Mouse (Mus musculus) spleen, postnatal 4 days (tissue): Measurements from ENCODE around the gene Cpsf6.

Experiments
- DNase-seq, 2 experiments: peaks; one replicate each; pipeline ENCODE4 v3.0.0; 2022; ENCODE audit warnings: low spot score in 2 of 2

The Cpsf6 gene

DNA sequence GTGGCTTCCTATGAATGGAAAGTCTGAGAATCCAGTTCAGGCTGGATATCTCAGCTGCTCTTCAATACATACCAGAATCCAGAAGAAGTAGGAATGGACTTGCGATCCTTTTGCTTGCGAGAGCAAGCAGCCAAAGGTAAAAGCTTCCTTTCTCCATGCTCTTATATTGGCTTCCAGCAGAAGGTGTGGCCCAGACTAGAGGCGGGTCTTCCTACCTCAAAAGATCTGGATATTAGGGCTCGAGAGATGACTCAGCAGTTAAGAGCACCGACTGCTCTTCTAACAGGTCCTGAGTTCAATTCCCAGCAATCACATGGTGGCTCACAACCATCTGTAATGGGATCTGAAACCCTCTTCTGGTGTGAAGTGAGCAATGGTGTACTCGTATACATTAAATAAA, at the start of gene Cpsf6:
TSS of gene Cpsf6 (minus strand) at position 108 of the 400 bp plus-strand sequence.
- no peak for DNase-seq

GRCm38 (mm10) chr10:117426615-117426969, 46.8 kb upstream of the Cpsf6 start:
- DNase-seq = no peak

DNA sequence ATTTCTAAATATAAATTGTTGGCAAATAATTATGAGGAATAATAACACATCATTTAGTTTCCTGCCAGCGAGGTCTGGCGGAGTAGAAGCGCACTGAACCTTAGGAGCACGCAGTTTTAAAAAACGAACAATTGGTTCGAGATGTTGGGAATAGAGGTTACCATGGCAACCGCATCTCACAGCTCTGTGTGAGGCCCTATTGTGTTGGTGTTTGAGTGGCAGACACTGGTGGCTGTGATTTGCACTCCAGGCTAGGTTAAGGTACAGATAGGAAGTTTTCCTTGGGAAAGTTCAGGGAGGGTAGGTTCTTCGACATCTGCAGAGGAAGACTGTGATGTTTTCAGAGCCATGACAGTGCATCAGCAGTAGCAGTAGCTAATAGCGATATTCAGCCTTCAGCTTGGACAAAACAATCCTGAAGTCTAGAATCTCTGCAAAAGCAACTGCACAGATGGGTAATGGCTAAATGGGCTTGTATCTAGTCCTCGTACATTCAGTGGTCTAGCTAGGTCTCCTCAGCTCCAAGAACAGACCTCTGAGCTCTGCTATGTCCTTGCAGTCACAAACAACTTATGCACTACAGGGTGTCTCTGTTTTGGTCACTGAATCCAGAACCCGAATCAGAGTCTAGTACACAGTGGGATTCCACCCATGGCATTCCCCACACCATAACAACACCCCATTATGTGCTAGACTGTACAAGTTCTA, 46.2 kb upstream of the Cpsf6 start:
- DNase-seq = no peak

GRCm38 (mm10) chr10:117425013-117425412, 45.2 kb upstream of the Cpsf6 start:
- DNase-seq = no peak

- DNase-seq = no peak
Measured at GRCm38 (mm10) chr10:117424146-117424905, 44.5 kb upstream of the Cpsf6 start.

- DNase-seq = no peak
Measured at GRCm38 (mm10) chr10:117423025-117424002, 43.5 kb upstream of the Cpsf6 start.

- no peak for DNase-seq
Measured at GRCm38 (mm10) chr10:117422174-117422808, 42.5 kb upstream of the Cpsf6 start.

- DNase-seq = no peak
Measured at GRCm38 (mm10) chr10:117421283-117422107, 41.7 kb upstream of the Cpsf6 start.

DNA sequence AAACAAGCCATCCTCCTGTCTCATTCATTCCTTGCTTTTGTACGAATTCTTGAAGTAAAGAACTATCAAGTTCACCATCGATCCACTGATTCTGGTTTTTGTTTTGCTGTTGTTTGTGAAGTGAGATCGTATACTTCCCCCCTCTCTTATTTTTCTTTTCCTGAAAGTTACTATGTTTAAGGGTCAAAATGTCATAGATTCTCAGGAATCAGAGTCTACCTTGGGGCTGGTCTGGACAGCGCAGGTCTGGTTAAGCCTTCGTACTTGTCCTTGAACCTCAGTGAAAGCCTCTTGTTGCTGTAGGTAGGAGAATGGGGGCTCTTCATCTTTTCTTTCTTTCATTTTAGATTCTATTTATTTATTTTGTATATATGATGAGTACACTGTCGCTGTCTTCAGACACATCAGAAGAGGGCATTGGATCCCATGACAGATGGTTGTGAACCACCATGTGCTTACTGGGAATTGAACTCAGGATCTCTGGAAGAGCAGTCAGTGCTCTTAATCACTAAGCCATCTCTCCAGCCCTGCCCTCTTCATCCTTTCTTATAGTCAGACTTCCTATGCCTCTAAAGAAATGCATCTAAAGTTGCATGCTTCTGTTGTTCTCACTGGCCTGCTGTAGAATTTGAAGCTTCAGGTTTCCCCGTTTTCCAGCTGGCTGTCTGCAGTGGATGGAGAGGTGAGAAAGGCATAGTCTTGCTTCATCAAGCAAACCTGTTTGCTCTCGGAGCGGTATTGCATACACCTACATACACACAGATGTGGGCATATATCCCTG, 40.9 kb upstream of the Cpsf6 start:
- no peak for DNase-seq

DNA sequence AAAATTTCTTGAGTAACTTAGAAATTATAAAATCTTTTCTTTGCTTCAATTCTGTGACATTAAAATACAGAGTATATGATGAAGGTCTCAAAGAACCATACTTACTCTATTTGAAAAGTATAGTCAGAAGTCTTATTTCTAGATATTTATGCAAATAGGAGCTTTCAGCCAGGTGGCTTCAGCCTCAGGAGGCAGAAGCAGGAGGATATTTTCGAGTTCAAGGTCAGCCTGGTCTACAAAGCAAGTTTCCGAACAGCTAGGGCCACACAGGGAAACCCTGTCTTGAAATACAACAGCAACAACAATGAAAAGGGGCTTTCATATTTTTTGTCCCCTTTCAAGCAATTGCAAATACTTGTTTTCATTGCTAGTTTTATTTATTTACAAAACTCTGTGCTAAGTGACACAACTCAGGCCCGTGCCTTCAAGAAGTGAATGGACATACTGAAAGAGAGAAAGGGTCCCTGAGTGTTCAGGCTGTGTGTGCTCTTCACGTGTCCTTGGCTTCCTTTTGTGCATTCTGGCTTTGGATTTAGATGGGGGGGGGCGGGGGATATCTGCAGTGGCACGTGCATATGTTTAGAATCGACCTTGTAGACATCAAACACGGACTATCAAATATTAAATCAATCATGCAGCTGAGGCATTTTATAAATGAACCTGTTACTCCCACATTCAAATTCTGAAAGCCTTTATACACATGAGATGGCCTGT, 39.9 kb upstream of the Cpsf6 start:
- DNase-seq = no peak

GRCm38 (mm10) chr10:117418668-117419237, 38.9 kb upstream of the Cpsf6 start:
- no peak for DNase-seq

DNA sequence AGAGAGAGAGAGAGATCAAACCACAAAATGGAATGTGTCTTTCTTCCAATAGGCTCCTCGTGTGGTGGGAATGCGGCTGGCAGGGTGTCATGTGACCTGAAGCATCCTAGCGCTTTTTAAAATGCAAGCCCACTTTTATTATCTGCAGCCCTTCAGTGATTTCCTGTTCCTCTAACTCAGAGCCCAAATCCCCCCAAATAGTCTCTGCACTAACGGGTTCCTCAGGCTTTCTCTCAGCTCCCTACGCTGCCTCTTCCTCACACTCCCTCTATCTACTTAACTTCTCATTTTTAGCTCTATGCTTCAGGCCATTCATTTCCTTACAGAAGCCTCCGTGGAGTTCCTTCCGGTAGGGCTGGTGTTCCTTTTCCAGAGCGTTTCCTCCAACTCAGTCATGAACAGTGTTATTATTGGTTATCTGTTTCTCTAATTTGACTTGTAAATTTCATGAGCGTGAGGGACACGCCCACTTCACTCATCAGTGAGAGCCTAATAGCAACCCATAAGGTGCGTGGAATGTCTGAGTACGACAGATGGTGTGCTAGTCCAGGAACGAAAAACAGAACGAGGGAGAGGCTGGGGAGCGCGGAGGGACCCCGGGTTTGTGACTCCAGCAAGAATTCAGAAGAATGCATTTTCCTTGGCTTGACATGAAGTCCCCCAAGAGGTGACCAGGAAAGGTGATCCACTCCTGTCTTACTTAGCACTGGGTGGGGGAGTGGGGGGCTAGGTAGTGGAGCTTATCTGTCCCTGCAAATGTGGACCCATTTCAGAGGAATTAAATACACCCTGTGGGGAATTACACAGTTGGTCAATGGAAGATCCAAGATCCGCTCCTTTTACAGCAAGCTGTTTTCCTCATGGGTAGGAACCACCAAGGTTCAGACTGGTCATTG, 38.2 kb upstream of the Cpsf6 start:
- peak in 1 of 2 experiments; percentile 44 for DNase-seq

GRCm38 (mm10) chr10:117417470-117417767, 37.6 kb upstream of the Cpsf6 start:
- DNase-seq = no peak

DNA sequence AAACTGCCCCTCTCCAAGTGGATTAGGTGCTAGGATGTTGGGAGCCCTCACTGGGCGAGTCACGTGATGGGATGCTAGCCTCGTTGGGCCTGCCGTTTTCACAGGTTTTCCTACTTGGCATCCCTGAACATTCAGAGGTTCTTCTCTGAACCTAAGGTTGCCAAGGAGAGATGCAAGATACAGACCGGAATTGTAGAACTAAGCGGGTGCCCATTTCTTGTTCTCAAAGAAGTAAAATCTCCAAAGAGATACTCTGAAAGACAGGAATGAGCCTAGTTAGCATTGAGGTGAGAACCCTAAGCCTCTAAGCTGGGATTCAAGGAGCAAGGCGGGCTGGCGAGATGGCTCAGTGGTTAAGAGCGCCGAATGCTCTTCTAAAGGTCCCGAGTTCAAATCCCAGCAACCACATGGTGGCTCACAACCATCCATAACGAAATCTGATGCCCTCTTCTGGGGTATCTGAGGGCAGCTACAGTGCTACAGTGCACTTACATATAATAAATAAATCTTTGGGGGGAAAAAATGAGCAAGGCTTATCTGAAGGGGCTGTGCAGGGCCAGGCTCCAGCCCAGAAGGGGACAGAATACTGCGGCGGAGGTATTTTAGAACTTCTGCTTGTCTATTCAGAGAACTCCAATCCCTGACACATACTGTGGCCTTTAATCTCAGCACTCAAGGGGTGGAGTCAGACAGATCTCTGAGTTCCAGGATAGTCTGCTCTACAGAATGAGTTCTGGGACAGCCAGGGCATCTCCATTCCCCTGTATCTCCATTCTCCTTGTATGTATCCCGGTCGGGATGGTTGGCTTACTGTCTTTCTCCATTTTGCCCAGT, 37.0 kb upstream of the Cpsf6 start:
- no peak for DNase-seq

GRCm38 (mm10) chr10:117416095-117416494, 36.3 kb upstream of the Cpsf6 start:
- no peak for DNase-seq

DNA sequence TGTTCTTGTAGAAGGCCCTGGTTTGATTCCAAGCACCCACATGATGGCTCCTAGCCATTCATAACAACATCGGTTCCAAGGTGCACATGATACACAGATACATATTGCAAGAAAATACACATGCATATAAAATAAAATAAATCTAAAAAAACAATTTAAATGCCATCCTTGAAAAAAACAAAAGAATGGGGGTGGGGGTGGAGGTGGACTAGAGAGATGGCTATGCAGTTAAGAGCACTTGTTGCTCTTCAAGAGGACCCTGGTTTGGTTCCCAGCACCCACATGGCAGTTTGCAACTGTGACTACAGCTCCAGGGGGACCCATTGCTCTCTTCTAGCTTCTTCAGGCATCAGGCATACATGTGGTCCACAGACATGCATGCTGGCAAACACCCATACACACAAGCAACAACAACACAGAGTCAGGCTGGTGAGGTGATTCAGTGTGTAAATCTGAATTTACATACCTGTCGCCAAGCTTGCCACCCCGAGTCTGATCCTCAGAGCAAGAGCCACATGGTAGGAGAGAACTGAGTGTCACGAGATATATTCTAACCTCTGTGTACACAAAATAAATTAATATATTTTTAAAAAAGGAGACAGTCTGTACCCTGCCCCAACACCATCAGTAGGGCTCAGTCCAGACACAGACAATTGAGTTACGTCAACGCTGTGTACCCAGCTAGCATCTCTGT, 35.7 kb upstream of the Cpsf6 start:
- DNase-seq = no peak

DNA sequence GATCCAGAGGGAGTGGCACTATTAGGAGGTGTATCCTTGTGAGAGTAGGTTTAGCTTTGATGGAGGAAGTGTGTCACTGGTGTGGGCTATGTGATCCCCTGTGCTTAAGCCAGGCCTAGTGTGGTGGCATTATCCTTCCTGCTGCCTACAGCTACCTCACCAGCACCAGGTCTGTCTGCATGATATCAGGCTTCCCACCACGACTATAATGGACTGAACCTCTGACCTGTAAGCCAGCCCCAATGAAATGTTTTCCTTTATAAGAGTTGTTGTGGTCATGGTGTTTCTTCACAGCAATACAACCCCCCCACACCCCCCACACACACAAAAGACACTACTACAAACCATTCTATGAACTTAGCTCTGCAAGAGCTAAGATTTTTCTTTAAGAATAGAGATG, 34.9 kb upstream of the Cpsf6 start:
- DNase-seq = no peak
